Mouse (Mus musculus): ENCODE data around the gene Slc35b2.
A peak's percentile ranks its signal among the peaks of the same experiment; 100 is the strongest.

Gene Slc35b2

DNA sequence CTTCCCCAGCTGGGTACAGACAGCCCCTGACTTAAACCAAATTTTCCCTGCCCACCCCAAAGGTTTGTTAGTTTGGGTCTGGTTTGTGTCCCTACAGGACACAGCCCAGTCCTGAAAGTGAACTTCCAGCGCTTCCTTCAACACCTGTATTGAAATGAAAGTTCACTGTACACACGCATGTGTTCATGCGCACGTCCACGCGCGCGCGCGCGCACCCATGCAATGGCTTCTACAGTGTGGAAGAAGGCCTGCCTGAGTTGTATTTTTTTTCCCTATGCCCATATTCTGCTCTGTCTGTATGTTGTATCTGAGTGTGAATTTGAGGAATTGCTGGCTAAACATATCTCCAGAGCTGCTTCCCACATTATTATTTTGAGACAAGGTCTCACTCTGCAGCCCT lies 1.4 kb downstream of the Slc35b2 start:
- DNase-seq, result no peak

DNA sequence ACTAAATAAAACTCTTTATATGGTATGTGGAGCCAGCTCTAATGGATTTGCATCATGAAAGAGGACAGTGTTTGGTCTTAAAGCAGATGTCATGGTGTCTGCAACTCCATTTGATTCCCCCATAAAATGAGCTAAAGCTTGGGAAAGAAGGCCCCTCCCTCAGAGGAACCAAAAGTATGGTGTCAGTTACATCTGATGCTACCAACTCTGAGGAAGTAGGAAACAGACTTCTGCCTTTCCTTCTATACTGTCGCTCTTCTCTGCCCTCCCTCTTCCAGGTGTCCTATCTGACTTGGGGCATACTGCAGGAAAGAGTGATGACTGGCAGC lies 2.3 kb downstream of the Slc35b2 start:
- no peak for DNase-seq

DNA sequence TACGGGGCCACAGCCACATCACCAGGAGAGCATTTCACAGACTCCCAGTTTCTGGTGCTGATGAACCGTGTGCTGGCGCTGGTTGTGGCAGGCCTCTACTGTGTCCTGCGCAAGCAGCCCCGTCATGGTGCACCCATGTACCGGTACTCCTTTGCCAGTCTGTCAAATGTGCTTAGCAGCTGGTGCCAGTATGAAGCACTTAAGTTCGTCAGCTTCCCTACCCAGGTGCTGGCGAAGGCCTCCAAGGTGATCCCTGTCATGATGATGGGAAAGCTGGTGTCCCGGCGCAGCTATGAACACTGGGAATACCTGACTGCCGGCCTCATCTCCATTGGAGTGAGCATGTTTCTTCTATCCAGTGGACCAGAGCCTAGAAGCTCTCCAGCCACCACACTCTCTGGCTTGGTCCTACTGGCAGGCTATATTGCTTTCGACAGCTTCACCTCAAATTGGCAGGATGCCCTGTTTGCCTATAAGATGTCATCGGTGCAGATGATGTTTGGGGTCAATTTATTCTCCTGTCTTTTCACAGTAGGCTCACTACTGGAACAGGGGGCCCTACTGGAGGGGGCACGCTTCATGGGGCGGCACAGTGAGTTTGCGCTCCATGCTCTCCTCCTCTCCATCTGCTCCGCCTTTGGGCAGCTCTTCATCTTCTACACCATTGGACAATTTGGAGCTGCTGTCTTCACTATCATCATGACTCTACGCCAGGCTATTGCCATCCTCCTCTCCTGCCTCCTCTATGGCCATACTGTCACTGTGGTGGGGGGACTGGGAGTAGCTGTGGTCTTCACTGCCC lies 2.9 kb downstream of the Slc35b2 start:
- no peak for DNase-seq

DNA sequence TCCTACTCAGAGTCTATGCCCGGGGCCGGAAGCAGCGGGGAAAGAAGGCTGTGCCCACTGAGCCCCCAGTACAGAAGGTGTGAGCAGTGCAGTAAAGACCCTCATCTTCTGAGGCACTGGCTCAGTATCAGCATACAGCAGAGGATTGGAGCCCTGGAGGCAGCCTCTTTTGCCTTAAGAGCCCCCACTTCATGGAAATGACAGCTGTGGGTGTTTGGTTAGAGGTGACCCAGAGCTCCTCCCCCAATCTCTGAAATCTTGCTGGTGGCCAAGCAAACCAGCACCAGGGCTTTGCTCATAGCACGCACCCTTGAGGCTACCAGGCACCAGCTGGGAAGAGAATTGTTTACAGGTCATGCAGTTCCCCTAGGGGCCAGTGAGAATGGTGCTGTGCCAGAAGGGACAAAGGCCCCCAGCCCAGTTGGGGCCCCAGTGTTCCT lies 3.5 kb downstream of the Slc35b2 start:
- DNase-seq, result no peak

DNA sequence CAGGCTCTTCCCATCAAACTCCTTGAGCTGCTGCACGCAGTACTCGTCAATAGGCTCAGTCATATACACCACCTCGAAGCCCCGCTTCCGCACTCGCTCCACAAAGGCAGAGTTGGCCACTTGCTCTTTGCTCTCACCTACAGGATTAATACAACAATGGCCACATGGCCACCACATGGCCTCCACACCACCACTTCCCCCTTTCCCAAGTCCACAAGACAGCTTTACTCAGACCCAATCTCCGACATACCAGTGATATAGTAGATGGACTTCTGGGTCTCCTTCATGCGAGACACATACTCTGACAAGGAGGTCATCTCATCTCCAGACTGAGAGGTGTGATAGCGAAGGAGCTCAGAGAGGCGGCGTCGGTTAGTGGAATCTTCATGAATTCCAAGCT lies 5.3 kb downstream of the Slc35b2 start:
- no peak for DNase-seq

DNA sequence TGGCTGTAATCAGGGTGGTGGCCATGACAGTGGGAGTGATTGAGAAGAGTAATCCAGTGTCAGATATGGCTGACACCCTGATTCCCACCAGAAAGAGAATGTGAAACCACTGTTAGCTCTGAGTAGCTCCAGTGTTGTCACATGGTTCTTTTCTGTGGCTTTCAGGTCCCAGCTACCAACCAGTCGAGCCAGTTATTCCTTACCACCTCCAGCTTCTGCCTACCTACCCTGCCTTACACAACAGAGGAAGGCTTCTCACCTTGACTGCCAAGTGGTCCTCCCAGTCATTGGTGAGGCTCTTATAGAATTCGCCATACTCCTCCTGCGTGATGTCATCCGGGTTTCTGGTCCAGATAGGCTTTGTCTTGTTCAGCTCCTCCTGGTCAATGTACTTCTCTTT lies 6.3 kb downstream of the Slc35b2 start:
- DNase-seq, result no peak

DNA sequence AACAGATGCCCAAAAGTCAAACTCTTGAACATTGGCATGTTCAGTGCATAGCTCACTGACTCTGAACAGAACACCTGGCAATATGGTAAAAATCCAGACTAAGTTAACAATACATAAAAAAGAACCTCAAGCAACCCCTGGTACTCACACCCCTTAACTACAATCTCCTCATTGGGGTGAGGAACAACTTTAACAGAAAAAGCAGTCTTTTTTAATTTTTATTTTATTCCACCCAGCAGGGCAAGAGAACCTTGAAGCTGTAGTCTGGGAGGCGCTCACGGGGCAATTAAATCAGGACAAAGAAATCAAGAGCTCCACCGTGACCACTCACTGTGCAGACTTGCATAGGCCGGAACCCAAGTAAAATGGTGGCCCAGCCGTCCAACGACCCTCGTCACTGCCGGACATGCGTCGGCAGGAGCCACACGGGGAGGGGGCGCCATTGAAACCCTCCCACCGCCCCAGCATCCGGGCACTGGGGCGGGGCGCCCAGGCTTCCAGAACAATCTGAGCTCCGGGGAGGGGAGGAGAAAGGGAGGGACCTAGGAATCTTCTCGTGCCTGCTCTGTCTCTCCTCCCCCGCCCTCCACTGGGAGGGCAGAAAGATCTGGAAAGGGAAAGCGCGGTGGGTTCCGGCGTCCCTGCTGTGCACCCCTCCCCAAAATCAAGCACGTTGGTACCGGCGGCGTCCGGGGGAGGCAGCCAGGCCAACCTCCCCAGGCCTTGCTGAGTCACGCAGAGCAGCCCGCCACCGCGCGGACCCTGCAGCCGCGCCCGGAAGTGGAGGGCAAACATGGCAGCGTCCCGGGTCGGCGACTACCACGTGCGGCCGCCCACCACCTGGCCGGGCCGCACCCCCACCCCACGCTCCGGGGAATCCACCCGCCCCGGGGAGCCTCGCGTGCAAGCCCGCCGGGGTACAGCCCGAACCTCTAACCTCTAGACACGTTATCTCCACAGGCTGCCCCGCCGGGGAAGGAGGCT lies 8.7 kb downstream of the Slc35b2 start:
- DNase-seq, result peak; percentile 77

DNA sequence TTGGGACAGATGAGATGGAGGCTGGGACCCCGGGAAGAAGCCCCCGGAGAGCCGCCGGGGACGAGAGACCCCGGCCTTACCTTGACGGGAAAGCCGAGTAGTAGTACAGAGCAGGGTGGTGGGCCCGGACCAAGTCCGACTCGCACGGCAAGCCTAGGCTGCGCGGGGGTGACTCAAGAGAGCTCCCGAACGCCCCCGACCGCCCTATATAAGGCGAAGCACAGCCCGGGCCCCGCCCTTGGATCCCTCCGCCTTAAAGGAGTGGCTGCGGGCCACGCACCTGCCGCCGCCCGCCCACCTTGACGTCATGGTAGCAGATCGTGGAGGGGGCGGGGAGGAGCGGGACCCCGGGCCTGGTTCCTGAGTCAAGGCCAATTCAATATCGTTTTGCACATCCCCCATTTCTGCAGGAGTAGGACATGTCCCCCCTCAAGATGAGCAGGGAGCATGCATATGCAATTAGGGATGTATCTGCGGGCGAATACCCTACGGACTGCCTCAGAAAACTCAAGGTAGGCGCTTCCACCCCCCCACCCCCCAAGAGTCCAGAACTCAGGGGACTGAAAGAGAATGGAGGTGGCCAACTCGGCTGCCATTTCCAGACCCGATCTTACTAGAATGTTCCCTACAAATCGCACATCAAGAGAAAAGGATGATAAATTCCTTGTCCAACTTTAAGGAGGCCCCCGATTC lies 9.6 kb downstream of the Slc35b2 start, which contains the start of gene Hsp90ab1:
Hsp90ab1 (minus strand) TSS at position 185 of the 693 bp plus-strand sequence.
- DNase-seq, result peak; percentile 97

DNA sequence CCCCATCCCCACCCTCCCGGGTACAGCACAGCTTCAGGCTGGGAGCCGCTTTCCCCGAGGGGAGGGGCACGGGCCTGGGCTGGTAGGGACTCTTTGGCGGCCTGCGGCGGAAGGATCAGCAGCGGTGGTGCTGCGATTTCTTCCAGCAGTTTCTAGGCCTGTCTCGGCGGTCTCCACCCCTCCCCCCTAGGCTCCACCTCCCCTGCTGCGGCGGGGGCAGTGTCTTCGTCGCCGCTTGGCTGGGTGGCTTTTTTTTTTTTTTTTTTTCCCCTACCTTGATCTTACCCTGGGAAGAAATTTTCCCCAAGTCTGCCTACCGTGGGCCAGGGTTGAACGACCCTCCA lies 10.1 kb downstream of the Slc35b2 start:
- DNase-seq, result peak; percentile 97

DNA sequence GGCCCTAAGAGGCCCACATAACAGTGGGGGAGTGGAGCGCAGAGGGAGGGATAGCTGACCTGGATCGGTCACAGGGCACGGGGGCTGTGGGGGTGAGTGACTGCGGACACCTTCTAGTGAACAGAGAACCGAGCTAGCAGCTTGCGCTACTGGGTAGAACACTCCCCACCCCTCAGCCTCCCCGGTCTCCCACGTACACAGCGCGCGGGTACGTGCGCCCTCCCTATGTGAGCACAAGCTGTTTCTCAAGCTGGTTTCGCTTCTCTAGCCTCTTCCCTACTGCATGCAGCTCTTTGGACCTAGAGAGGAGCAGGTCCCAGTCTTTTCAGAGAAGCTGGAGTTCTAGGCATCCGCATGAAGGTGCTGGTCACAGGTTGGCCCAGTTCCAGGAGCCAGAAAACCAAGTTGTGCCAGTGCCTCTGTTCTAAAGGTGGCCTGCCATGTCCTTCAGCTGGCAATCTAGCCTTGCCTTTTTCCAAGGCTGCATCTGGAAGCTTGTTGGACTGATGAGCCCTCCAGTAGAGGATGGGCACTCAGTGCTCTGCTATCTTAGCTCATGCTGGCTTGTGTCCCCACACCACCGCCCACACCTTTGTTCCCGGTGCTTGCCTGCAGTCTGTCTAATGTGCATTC lies 10.6 kb downstream of the Slc35b2 start:
- DNase-seq, result peak; percentile 77

DNA sequence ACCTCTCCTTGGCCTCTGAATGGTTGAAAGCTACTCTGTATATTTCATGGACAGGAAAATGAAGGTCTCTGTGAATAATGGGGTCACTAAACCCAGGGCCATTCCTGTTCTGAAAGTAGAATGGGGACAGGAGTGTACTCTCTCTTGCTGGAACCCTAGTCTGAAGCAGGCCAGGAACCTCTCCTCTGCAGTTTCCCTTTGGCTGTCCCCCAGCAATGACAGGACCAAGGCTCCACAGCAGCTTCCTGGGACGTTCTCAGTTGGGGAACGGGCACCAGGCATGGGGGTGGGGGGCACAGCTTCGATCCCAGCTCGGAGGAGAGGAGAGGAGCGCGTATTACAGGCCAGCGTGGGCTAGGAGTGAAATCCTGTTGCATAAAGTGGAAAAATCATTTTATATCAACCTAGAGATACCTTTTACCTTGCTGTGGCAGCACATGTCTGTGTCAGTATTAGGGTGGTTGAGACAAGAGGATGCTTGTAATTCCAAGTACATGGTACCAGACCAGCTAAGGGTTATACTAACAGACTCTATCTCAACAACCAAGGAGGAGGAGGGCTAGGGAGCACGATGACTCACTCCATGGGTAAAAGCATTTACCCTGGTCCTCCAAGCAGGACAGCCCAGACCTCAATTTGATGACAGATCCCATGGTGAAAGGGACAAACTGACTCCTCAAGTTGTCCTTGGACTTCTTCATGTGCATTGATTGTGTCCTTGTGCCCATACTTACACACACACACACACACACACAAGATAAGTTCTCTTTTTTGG lies 11.6 kb downstream of the Slc35b2 start:
- no peak for DNase-seq

DNA sequence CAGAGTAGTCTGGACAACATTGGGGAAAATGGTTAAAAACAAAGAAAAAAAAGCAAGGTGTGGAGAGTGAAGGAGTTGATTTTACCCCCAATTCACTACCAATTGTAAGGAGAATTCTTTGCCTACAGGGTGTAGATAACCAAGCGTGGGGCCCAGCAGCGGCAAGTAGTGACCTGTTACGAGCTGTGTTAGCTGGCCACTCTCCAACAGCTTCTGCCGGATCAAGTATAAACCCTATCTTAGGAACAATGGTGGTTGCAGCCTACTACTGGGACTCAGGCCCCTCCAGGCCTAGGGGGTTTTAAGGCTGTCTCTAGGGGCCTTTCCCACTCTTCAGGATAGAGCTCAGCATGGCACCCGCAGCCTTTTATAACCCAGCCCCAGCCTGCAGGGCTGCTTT lies 14.6 kb downstream of the Slc35b2 start:
- no peak for DNase-seq

DNA sequence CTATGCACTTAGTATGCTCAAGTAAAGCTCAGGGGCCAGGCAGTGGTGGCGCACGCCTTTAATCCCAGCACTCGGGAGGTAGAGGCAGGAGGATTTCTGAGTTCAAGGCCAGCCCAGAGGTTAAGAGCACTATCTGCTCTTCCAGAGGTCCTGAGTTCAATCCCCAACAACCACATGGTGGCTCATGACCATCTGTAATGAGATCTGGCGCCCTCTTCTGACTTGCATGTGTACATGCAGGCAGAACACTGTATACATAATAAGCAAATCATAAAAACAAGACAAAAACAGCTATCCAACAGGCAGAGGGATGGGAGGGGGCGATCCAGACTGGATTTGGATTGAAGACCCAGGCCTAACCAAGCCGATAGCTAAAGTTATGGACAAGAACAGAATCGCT lies 15.2 kb downstream of the Slc35b2 start:
- no peak for DNase-seq

DNA sequence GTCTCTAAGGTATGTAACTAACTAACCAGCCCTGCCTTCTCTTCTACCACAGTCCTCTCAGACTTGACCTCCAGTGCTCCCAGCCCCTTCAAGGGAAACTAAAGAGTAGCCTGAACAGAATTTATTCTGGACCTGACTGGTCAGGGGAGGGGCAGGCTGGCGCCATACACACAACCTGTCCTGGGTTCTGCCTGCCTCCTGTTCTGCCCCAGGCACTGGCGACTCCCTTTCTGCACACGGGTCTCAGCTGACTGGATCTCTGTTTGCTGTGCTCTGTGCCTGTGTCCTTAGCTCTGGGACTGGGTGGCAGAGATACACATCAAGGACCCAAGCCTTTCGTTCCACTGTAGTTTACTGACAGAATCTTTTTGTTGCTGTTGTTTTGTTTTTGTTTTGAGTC lies 15.9 kb downstream of the Slc35b2 start:
- DNase-seq, result peak; percentile 80

DNA sequence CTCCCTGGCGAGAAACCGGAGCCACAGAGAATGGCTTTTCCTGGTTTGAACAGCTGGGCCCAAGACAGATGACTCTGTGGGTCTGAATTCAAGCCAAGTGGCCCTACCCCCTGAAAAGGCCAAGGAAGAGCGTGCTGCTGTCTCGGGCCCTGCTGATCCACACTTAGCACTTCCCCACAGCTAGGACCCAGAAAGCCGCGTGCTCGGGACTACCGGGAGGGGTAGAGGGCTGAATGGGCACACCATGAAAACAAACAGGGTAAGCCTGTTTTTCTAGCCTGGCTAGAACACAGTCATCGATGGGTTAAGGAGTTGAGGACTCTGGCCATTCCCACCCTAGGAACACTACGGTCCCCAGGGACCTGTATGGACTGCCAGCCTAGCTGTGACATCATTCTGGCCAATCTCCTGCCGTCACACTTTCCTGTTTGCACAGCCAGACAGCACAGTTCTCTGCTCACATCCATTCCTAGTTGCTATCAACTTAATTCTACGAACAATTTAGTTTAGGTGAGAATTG lies 17.3 kb downstream of the Slc35b2 start:
- DNase-seq, result no peak

DNA sequence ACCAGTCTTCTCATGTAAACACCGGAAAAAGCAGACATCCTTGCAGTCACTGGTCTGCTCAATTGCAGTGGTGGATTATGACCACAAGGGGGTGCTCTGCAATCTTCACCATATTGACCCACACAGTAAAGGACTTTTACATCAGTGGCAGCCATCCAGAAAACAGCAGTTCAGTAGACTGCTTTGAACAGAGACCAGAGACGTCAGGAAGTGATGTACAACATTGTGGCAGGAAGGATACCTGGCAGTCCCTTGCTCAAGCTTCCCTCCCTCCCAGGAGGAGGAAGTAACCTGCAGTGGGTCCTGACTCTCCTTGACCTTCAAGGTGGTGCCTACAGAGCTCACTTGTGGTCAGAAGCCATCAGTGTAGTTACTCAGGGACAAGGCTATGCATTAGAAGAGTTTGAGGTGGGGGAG lies 17.9 kb downstream of the Slc35b2 start:
- DNase-seq, result peak; percentile 65

DNA sequence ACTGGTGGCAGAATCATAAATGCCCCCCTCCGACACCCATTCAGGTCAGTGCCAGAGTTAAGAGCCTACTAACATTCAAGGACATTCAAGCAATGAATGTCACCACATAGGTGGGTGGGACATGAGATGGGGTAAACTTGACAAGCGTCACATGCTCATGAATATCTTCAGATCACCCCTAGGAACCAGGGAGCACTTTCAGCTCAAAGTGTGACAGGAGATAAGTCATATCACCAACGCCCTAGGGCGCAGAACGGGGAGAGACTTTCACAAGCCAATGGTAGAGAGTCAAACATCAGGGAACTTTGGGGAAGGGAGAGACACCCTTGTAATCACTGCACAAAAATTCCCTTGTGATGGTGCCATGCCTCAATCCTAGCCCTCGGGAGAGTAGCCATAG lies 18.5 kb downstream of the Slc35b2 start:
- no peak for DNase-seq

DNA sequence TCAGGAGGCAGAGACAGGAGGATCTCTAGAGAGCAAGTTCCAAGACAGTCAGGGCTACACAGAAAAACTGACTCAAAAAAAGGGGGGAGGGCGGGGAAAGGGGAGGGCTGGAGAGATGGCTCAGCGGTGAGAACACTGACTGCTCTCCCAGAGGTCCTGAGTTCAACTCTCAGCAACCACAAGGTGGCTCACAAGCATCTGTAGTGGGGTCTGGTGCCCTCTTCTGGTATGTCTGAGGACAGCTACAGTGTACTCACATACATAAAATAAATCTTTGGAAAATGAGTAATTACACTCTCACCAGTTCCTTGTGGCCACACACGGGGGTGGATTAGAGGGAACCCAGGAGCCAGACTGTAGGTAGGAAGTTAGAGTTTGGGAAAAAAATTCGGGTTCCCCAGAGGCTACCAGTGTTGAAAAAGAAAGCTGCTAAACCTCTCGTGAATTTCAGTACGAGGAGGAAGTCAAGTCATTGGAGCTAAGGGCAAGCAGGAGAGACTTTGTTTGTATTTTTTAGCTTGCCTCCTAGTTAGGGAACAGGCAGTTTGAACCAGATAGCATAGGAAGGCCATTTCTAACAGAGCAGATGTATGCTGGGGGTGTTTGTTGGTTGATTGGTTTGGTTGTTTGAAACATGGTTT lies 19.2 kb downstream of the Slc35b2 start:
- DNase-seq, result no peak

DNA sequence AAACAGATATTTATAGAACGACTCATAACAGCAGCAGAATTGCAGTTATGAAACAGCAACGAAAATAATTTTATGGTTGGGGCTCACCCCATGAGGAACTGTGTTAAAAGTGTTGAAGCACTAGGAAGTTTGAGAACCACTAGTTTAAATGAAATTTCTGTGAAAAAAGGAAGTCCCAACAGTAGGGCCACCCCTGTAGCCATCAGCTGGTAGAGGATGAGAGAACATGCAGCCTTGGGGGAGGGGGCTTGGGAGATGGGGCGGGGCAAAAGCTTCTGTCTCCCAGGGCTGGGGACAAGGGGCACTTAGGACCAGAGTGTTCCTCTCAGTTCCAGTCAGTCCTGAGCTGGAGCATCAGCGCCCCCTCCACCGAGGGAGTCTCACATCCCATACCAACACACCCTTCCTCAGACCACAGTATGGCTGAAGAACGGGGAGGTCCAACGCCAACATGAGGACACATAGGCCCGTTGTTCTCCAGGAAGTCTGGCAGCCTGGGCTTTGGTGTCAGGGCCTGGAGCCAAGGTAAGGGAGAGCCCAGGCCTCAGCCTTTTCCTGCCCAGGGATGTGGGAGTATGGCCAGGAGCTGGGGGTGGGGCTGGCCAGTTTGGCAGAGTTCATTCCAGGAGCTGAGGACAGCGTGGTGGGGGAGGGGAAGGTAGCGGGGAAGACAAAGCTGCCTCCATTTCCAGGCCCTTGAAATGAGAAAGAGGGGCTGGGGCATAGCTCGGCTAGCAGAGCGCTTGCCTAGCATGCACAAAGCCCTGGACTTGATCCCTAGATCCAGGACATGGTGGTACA lies 20.6 kb downstream of the Slc35b2 start:
- DNase-seq, result peak; percentile 85

DNA sequence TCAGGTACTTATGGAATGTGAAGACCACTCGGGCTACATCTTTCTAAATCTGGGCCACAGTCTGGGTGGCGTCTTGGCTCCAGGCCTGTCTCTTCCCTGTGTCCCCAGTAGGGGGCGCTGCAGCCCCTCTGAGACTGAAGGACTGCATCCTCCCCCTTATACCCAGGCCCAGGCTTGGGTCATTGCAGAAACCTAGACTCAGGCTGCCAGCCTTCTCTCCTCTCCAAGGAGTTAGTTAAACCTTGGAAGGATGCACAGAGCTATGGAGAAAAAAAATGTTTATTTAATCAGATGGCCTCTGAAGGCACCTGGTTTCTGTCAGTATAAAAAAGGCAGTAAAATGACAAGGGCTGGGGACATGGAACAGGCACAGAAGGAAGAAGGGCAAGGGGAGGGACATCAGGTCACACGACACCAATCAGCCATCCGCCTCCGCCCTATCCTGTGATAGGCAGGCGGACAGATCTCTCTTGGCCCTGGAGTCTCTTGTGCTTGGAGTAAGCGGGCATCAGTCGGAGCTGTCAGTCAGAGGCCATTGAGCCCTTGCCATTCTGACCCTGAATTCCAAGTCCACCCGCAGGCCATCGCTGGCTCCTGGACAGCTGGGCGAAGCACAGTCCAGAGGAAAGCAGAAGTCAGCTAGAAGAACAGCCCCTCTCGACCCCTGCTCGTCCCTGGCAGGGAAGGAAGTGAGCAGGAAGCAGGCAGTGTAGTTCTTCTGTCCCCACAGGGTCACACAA lies 21.4 kb downstream of the Slc35b2 start:
- peak; percentile 77 for DNase-seq
